Mouse (Mus musculus) kidney, adult 18-20 months (tissue): ENCODE measurements around the gene Tpcn2.

ENCODE experiments used
- DNase-seq: peaks from one replicate; pipeline ENCODE4 v3.0.0; 2021

Tpcn2 gene

GRCm38 (mm10) chr7:145298666-145299490 lies 15.1 kb upstream of the Tpcn2 start:
- DNase-seq = no peak

DNA sequence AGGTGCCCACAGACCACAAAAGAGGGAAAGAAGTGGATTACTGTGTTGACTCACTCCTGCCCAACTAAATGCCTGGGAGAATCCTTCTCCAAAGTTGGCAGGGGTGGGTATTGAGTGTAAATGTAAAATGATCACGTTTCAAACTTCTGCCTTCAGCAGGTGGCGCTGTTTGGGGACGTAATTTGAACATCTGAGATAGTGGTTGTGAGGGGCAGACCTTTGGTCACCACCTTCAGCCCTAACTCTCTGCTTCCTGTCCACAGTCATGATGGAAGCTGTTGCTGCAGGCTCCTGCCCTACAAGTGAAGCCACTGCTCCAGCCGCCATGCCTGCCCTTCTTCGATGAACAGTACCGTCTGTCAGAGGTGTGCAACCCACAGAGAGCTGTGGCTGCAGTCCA lies 10.0 kb upstream of the Tpcn2 start:
- no peak for DNase-seq

DNA sequence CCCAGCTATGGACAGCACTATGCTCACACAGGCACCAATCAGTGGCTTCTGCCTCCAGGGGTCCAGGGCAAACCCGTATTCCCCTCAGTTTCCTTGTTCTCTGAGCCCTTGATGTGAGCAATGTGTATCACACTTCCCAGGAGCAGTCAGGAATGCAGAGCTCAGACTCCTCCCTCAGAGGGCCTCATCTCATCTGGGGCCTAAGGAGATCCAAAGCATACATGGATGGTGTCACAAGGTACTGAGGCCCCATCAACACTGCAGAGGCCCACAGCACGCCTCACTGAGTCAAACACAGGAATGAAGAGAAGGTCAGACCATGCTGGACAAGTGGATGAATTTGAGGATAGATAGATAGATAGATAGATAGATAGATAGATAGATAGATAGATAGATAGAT lies 8.9 kb upstream of the Tpcn2 start:
- DNase-seq = no peak

DNA sequence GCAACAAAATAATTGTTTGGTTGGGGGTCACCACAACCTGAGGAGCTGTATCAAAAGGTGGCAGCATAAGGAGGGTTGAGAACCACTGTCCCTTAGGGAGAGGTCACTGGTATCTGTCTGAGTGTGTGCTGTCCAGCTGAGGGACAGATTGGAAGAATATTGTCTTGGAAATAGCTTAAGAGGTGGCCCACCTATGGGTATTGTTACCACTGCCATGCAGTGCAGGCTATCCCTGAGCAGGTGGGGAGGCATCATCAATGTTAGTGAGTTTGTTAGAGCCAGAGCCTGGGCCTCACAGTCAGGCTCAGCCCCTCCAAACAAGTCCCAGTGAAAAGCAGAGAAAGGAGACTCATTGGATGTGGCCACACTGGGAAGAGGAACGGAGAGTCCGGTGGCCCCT lies 8.0 kb upstream of the Tpcn2 start:
- no peak for DNase-seq

DNA sequence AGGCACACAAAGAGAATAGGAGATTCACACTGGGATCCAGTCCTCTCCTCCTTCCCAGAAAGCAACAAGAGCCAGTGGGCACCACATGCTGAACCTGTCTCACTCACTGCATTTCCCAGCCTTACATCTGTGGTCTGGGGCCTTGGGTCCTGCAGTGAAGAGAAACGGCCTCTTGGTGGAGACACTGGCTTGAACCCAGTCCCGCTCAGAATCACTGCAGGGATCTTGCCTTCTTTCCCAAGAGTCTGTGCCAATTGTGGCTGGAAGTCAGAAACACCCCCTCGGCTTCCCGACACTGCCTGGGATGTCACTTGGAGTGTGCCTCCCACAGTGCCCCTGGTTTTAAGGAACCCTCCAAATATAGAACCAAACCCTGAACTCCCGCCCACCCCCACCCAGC lies 5.5 kb upstream of the Tpcn2 start:
- DNase-seq = no peak

- no peak for DNase-seq
These were observed 3.6 kb upstream of the Tpcn2 start for GRCm38 (mm10) chr7:145287410-145287809.

- no peak for DNase-seq
These were observed 1.7 kb upstream of the Tpcn2 start for GRCm38 (mm10) chr7:145285476-145285875.

GRCm38 (mm10) chr7:145284293-145284692 lies 482 bp upstream of the Tpcn2 start:
- no peak for DNase-seq

DNA sequence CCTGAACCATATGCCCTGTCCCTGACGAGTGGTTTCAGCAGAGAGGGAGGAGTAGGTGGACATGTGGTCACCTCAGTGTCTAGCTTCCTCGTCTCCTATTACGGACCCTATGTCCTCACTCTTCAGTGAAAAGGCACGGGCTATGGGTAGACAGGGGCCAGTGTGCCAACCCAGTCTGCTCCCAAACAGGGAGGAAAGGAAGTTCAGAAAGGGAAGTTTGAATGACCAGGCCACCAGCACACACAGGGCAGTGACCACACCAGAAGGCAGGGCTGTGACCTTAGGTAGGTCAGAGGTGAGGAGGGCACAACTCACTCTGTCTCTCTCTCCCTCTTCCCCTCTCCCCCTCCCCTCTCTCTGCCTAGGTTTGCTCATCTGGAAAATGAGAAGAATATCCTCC lies 770 bp downstream of the Tpcn2 start:
- no peak for DNase-seq

GRCm38 (mm10) chr7:145281396-145281795 lies 2.4 kb downstream of the Tpcn2 start:
- no peak for DNase-seq

GRCm38 (mm10) chr7:145275488-145275887 lies 8.3 kb downstream of the Tpcn2 start:
- no peak for DNase-seq

- DNase-seq = no peak
These were observed 12.9 kb downstream of the Tpcn2 start for GRCm38 (mm10) chr7:145270955-145271354.

DNA sequence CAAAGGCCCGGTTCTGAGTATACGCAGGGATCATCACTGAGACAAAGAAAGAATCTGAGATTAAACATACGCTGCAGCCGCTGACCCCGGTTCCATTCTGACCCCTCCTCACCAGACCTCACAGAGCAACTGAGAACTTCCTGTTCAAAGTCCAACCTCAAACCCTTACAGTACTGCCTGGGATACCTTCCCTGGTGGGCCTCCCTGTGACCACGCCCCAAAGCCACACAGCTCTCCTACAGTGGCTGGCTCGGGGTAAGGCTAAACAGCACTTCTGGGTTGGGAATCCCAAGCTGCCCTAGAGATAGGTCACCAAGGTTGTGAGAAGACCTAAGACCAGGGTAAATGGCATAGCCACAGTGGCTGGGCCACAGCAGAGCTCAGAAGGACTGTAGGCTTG lies 14.9 kb downstream of the Tpcn2 start:
- DNase-seq = no peak

DNA sequence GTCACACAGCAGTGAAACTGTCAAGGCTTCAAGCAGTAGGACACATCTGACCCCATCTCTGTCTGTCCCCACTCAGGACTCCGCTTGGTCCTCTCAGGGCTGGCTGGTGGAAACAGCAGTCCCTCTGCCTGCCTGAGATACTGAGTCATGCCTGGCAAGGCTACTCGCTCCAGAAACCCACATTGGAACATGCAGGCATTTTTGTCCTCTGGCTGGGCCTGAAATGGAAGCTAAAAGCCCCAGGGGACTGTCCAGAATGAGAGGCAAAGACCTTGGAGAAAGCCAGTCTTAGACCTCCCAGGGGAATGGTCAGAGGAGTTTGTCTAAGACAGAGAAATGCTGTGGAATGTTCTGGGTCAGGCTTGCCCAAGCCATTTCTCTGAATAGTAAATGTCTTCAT lies 17.8 kb downstream of the Tpcn2 start:
- peak; percentile 12 for DNase-seq

DNA sequence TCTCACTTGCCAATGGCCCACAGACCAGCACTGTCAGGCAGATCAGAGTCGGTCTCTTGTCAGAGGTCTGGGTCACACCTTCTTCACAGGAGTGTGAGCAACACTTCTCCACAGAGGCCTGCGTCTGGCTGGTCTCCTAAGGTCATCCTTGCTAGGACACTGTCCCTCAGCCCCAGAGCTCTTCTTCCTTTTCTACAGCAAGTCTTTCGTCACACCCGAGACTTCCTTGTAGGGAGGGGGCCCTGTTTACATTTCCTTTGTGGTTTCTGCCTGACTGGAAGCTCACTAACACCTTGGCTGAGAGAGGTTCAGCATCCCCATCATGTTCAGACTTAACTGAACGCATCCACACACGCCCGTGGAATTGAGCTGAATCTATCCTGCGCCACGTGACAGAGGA lies 19.6 kb downstream of the Tpcn2 start:
- DNase-seq = no peak

- no peak for DNase-seq
These were observed 27.7 kb downstream of the Tpcn2 start for GRCm38 (mm10) chr7:145256092-145256491.

DNA sequence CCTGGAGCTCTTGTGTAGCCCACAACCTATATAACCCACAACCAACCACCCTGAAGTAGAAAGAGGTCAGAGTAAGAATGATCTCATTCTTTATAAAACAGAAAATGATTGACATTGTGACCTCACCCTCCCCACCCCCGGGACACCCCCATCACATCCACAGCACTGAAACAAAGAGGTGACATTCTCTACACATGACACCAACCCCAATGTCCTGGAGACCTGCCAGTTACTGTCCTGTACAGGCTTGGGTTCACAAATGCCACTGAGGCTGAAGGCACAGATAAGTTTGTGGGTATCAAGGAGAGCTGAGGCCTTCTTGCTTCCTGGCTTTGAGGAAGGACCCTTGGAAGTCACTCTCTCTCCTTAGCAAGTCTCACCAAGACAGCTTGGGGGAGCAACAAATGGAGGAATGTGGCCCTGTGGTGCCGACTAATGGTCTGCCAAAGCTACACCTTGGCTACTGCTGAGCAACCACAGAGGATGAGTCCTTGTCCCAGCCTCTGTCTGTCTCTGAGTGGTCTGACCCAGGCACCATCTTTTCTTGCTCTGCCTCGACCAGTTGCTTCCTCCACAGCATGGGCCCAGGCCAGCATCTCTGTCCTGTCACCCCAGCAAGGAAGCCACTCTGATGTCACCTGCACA lies 29.7 kb downstream of the Tpcn2 start:
- DNase-seq = no peak

DNA sequence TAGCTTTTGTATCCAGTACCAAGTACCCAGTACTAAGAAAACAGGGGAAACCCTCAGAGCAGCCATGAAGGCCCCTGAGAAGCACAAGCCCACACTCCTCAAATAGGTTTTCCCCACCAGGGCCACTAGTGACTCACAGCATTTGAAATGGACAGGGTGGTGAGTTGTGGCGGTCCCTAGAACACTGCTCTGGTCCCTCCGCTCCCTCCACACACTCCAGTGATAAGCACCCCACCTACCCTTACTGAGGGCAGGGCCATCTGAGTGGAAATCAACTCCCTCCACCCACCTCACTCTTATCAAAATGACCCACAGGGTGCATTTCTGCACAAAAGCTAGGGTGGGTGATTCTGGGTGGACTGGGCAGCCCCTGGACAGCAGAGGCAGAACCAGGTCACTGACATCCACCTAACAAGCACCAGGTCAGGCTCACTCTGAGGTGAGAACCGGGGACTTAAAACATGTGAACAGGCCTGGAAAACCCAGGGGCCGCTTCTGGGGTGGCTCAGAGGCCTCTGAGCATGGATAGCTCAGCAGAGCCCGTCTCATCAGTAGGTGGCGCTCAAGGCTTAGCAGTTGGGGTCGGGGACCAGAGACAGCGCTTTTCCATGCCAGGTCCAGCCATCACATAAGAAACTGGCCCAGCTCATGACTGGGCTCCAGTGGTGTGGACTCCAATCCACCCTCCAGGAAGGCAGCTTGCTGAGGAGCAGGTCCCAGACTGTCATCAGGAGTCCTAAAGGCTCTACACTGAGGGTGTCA lies 30.9 kb downstream of the Tpcn2 start:
- peak; percentile 79 for DNase-seq

GRCm38 (mm10) chr7:145250225-145250624 lies 33.6 kb downstream of the Tpcn2 start:
- DNase-seq = no peak

DNA sequence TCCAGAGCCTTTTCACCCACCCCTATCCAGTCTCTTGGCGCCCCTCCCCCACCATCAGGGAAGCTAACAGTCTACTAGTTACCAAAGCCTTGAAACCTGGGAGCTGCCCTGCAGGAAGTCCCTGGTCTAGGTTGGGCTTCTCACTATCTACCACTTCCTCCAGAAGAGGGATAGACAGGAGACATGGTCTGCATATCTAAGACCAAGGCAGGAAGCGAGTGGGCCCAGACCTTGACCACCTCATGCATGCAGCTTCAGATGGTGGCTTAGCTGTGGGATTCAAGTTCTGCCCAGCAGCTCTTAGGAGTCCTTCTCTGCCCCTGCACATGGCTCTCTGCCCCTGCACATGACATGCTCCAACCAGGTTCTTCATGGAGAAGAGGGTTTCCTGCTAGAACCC lies 34.9 kb downstream of the Tpcn2 start:
- DNase-seq = no peak

- peak; percentile 91 for DNase-seq
These were observed 40.7 kb downstream of the Tpcn2 start for GRCm38 (mm10) chr7:145242851-145243712.

- DNase-seq = peak; percentile 86
These were observed 41.8 kb downstream of the Tpcn2 start for GRCm38 (mm10) chr7:145242028-145242427.

GRCm38 (mm10) chr7:145240929-145241328 lies 42.9 kb downstream of the Tpcn2 start:
- DNase-seq = peak; percentile 13
